Mouse (Mus musculus) intestine, embryonic 15.5 days (tissue): ENCODE data around the gene Nkx2-2. TPM values are rescaled to one million over a fixed set of nuclear protein-coding genes. Genes with fewer than 3 reads are reported as not detected.
A peak's percentile ranks its signal among the peaks of the same experiment; 100 is the strongest.

Source experiments
- ATAC-seq: fragments of 200-750 bp; cut with Nextera tagmentation; 2 replicates; pipeline ENCODE4 v1.8.0; 2017; ENCODE audit warnings: moderate TSS enrichment, moderate library complexity
- H3K27ac ChIP-seq: fragments of 300-500 bp; sonication (generic); 2 replicates; pipeline ENCODE4 v1.5.1; 2015; ENCODE audit warnings: mild to moderate bottlenecking, inconsistent platforms
- H3K27me3 ChIP-seq: fragments of 300-500 bp; sonication (generic); replicated peaks from 2 replicates; pipeline ENCODE4 v1.6.1; 2015; ENCODE audit warnings: inconsistent platforms
- H3K36me3 ChIP-seq: fragments of 300-500 bp; sonication (generic); 2 replicates; pipeline ENCODE4 v1.6.1; 2015; ENCODE audit warnings: inconsistent platforms
- H3K4me1 ChIP-seq: fragments of 300-500 bp; sonication (generic); replicated peaks from 2 replicates; pipeline ENCODE4 v1.6.1; 2015; ENCODE audit warnings: inconsistent platforms
- H3K4me2 ChIP-seq: fragments of 300-500 bp; sonication (generic); replicated peaks from 2 replicates; pipeline ENCODE4 v1.6.1; 2015; ENCODE audit warnings: mild to moderate bottlenecking, inconsistent platforms
- H3K4me3 ChIP-seq: fragments of 300-500 bp; sonication (generic); replicated peaks from 2 replicates; pipeline ENCODE4 v1.5.1; 2015; ENCODE audit warnings: inconsistent platforms
- H3K9ac ChIP-seq: fragments of 300-500 bp; sonication (generic); 2 replicates; pipeline ENCODE4 v1.6.1; 2015; ENCODE audit warnings: inconsistent platforms
- H3K9me3 ChIP-seq: fragments of 300-500 bp; sonication (generic); 2 replicates; pipeline ENCODE4 v1.6.1; 2016; ENCODE audit warnings: inconsistent platforms
- WGBS: fragments of 180-500 bp; shearing (Covaris S2); methylation state at CpG from one replicate; pipeline ENCODE4 v1.1.7; 2015; 5-methylcytosine and 5-hydroxymethylcytosine counted together
- polyA plus RNA-seq: library from polyadenylated mRNA; unstranded; fragments of >200 nt; fragmentation: Nextera tagmentation; extraction: Ambion mirVana; gene quantifications from 2 replicates; pipeline ENCODE4 v1.2.1, GENCODE M21; 2015

The Nkx2-2 gene
- polyA plus RNA-seq = 3.6 and 4.2 TPM in 2 replicates

DNA sequence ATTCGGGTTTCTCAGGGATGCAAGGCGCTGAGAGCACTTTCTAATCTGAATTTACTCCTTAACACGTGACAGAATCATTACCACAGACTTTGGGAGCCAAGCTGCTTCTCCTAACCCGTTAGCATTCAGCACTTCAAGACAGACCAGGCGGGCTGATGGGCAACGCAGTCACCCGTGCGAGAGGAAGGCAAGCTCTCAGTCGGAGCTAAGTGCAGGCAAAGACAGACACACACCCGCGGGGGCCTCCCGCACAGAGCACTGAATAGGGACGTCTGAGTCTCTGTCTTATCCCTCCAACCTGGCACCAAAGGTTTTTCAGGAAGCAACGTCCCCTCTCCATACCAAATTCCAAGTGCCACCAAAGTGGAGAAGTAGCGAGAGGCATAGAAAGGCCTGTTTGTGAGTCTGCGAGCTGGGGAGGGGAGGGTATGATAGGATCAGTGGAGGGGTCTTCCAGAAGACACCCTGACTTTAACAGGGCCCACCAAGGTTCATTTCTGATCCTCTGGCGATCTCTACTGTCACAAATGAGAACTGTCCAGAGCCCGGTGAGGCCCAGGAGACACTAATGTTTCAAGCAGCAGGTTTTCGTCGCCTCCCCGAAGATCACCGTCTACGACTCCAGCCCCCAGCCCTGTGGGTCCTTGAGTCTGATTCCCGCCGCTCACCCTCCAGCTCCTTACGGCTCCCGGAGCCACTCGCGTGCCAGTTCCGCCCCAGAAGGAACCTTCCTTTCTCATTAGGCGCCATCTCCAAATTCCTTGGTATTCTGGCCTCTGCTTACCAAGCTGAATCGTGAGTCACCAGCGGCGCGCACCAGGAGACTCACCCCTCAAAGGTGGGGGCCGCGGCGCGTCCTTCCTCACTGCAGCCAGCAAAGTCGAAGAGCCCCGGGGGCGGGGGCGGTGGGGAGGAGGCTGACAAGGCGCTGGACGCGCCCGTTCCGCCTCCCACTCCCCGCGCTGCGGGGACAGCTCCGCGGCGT lies at the start of gene Nkx2-2:
Nkx2-2 (minus strand) TSS at position 973 of the 985 bp plus-strand sequence.
- peaks cover 81% of the 10 kb centered on the region for H3K27me3 ChIP-seq
- peaks cover 18% of the 10 kb centered on the region for H3K4me1 ChIP-seq
- no peaks in the 10 kb centered on the region for H3K9me3 ChIP-seq
- under 1% methylated on average over 54 of the region's 54 CpGs for WGBS
- H3K4me3 ChIP-seq = peak within 1 kb of the TSS; percentile 38
- no peaks in the 10 kb centered on the region for H3K36me3 ChIP-seq
- peak within 1 kb of the TSS; percentile 74 for H3K4me2 ChIP-seq
- H3K9ac ChIP-seq = no peak within 1 kb of the TSS
- 0 out of 2 replicates have a peak, but pooled peaks have one; percentile 14 for ATAC-seq
- no peak within 1 kb of the TSS for H3K27ac ChIP-seq

DNA sequence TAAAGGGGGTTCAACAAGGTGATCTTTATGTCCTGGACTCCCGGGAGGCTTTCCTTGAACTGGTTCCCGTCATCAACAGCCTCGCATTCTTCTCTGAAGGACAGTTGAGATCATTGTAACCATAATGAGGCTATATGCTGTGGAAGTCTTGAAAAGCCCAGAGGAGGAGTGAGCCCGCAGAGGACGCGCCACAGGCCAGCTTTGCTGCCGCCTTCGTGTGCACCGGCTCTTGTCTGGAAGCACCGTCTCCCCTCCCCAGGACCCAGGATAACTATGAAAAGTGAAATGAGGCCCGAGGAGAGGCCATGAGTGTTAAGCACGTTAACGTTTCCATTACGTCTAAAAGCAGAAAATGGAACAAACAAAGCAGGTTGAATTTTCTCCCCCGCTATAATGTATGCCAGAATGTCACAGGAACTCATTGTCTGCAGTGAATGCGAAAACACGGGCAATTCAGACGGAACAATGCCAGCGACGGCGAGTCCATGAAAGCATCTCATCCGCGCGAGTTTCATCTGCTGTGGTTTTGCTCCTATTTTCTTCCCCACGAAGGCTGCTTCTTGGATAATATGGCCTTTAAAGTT lies 41.8 kb upstream of the Nkx2-2 start:
- H3K9ac ChIP-seq = no peak overlapping the region
- ATAC-seq = no peak
- no peaks in the 10 kb centered on the region for H3K4me1 ChIP-seq
- no peaks in the 10 kb centered on the region for H3K9me3 ChIP-seq
- no peak overlapping the region for H3K4me3 ChIP-seq
- no peaks in the 10 kb centered on the region for H3K36me3 ChIP-seq
- 91% methylated on average over 25 of the region's 25 CpGs for WGBS
- no peaks in the 10 kb centered on the region for H3K27me3 ChIP-seq
- H3K27ac ChIP-seq = no peak overlapping the region
- no peak overlapping the region for H3K4me2 ChIP-seq

DNA sequence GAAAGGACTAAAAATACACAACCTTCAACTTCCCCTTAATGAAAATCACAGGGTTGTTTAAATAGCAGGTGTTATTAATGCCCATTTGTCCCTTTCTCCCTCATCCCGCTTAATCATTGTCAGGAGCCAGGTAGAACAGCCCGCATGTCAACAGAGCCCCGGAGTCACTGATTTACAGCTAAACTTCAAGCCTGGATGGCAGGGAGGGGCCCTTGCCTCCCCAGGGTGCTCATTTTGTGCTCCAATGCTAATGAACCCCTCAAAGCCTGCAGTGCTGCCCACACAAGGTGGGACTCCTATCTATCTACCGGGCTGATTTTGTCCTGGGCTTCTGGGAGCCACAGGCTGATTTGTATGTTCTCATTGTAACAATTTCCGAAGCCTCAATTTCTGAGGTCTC lies 37.1 kb upstream of the Nkx2-2 start:
- WGBS = 39% methylated on average over 5 of the region's 5 CpGs
- Histone ChIP-seq H3K4me1 (no peaks in the 10 kb centered on the region), H3K4me3 (no peak overlapping the region), H3K9ac (no peak overlapping the region), H3K9me3 (no peaks in the 10 kb centered on the region), H3K4me2 (no peak overlapping the region), H3K27ac (no peak overlapping the region), H3K36me3 (no peaks in the 10 kb centered on the region), H3K27me3 (no peaks in the 10 kb centered on the region)
- no peak for ATAC-seq

DNA sequence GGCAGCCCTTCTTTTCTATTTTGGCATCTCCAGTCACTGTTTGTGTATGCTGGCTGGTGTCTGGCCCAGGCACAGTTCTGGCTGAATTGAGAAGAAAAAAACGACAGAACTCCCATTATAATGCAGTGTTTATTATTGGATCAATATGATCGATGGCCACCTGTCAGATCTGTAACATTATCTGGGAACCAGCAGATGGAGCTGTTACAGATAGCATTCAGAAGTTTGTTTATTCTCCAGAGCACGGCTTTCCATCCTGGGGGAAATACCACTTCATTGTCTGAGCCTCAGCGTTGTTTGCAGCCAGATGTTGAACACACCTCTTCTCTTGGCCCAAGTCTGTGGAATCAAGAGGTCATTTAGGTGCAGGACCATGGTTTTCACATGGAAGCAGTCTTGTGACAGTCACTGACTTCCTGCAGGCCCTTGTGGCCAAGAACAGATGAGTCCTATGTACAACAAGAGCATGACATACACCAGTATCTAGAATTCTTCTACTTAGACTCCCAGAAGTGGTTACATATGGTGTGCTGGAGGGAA lies 11.1 kb upstream of the Nkx2-2 start:
- Histone ChIP-seq H3K27ac (no peak overlapping the region), H3K4me2 (no peak overlapping the region), H3K4me3 (no peak overlapping the region), H3K9me3 (no peaks in the 10 kb centered on the region), H3K27me3 (0 out of 2 replicates have a peak, but pooled peaks cover 3% of the 10 kb centered on the region), H3K36me3 (no peaks in the 10 kb centered on the region), H3K9ac (no peak overlapping the region), H3K4me1 (no peaks in the 10 kb centered on the region)
- ATAC-seq = no peak
- 19% methylated on average over 4 of the region's 4 CpGs for WGBS

DNA sequence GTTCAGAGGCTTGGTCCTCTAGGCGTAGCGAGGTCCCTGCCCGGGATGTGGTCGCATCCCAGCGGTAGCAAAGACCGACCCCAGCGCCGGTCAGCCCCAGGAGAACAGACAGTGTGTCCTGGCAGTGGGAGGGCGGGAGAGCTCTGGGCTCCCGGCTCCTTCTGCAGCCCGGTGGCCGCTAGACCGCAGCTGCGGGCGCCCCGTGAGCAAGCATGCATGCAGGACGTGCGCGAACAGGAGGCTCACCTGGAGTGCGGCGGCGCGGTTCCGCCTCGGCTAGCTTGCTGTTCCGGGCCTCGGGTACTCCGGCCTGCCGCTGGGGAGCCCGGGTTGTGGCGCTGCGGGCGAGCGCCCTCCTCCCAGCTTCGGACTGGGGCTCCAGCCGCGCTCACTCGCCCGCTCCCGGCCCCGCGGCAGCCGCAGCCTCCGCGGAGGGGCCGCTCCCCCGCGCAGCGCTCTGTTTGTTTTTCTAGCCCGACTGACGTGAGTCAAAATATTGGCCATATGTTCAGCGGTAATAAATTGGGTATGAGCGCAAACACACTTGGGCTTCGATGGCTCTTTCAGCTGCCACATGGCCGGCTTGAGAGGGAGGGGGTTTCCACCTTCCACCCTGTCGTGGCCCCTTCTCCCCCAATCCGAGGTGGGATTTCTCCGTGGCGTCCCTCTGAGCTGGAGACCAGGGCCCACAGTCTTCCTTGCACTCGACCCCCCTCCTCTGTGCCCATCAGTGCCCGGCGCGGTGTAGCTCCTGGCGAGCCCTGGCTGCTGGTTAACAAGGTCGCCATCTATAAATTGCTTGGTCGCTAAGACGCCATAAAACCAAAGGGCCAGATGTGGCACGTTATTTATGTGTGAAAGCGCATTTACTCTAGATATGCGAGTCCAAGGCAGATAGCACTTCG lies 920 bp upstream of the Nkx2-2 start:
- under 1% methylated on average over 71 of the region's 71 CpGs for WGBS
- H3K4me1 ChIP-seq = peaks cover 18% of the 10 kb centered on the region
- peak overlapping the region; percentile 74 for H3K4me2 ChIP-seq
- H3K36me3 ChIP-seq = no peaks in the 10 kb centered on the region
- H3K27me3 ChIP-seq = peaks cover 67% of the 10 kb centered on the region
- H3K9me3 ChIP-seq = no peaks in the 10 kb centered on the region
- ATAC-seq = peak; percentile 68
- no peak overlapping the region for H3K9ac ChIP-seq
- H3K4me3 ChIP-seq = peak overlapping the region; percentile 38
- H3K27ac ChIP-seq = no peak overlapping the region

DNA sequence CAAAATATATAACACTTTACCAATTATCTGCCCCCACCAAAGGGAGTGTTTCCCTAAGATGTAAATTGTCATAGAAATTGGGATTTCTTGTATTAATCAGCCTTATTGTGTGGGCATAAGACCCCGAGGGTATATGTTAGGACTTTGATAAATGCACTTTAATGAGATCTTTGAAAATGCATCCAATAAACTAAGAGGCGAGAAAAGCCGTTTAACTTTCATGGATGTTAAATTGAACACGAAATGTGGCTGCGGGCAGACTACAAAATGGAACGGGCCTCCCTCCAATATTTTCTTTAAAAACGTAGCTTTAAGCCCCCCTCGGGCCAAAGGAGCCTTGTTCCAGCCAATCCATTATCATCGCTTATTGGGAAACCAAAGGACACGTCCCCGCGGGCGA lies 1.3 kb downstream of the Nkx2-2 start:
- Histone ChIP-seq H3K4me3 (no peak overlapping the region), H3K4me1 (peaks cover 18% of the 10 kb centered on the region), H3K9me3 (no peaks in the 10 kb centered on the region), H3K27me3 (peaks cover 89% of the 10 kb centered on the region), H3K27ac (no peak overlapping the region), H3K4me2 (no peak overlapping the region), H3K36me3 (no peaks in the 10 kb centered on the region), H3K9ac (no peak overlapping the region)
- 5% methylated on average over 13 of the region's 13 CpGs for WGBS
- ATAC-seq = no peak

DNA sequence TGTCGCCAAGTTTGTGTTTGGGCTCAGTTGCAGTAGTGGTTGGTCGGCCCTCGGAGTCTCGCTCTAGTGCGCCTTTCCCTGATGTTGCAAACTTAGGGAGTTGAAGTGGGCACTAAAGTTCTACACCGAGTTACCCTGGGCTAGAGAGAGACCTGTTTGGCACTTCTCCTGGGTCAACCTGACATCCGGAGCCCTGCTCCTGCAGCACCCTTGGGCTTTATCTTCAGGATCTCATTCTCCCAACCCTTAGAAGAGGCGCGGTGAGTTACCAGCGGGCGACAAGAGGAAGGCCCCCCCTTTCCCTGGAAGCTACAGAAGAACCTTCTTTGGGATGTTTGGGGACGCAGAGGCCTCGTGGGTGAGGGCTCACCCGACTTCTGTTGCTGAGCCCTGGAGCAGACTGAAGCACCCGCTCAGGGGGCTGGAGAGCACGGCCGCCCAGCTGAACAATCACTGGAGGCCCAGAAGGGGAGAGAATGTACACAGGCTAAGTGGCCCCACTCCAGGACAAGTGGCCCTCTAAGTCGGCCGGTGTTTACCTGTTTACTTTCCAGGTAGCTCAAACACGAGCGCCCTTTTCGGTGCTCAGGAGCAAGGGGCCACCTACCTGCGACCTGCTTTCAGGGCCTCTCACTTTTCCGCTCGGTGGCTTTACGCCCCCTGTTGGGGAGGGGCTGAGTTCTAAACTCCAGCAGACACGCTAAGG lies 3.6 kb downstream of the Nkx2-2 start:
- H3K4me1 ChIP-seq = peaks cover 18% of the 10 kb centered on the region
- WGBS = 2% methylated on average over 27 of the region's 27 CpGs
- no peaks in the 10 kb centered on the region for H3K9me3 ChIP-seq
- no peak overlapping the region for H3K4me3 ChIP-seq
- no peak overlapping the region for H3K4me2 ChIP-seq
- no peak for ATAC-seq
- no peak overlapping the region for H3K27ac ChIP-seq
- peaks cover 97% of the 10 kb centered on the region for H3K27me3 ChIP-seq
- no peaks in the 10 kb centered on the region for H3K36me3 ChIP-seq
- H3K9ac ChIP-seq = no peak overlapping the region

DNA sequence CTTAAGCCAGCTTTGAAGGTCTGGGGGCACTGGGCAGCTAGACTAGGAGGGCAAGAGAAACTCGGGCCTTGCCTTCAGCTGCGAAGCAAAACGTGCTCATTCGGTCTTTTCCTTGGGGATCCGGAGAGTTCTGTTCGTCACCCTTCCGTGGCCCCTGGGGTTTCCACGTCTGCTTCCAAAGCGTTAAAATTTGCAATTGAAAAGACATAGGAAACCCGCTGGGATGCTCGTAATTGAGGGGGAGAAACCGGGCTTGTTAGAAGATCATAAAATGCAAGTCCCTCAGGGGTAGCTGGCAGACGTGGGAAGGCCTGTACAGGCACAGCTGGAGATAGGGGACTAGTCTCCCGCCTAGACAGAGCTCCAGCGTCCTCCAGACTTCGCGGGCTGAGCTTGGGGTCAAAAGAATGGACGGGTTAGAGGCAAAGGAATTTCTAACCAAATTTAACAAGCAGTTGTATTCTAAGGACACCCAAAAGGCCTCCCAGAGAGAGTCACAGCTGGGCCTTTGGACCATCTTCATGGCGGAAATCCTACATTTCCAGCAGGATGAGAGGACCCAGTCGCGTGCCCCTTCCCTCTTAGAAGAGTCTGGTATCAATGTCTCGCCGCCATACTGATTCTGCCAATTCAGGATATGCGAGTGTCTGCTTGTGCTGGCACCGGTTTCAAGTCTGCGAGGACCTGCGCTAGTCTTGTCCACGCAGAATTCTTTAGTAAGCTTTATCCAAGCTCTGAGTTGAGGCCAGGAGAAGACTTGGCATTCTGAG lies 4.3 kb downstream of the Nkx2-2 start:
- Histone ChIP-seq H3K9ac (no peak overlapping the region), H3K4me3 (no peak overlapping the region), H3K36me3 (no peaks in the 10 kb centered on the region), H3K27ac (no peak overlapping the region), H3K4me1 (peaks cover 13% of the 10 kb centered on the region), H3K4me2 (no peak overlapping the region), H3K9me3 (no peaks in the 10 kb centered on the region), H3K27me3 (peaks cover 94% of the 10 kb centered on the region)
- no peak for ATAC-seq
- 5% methylated on average over 28 of the region's 28 CpGs for WGBS

DNA sequence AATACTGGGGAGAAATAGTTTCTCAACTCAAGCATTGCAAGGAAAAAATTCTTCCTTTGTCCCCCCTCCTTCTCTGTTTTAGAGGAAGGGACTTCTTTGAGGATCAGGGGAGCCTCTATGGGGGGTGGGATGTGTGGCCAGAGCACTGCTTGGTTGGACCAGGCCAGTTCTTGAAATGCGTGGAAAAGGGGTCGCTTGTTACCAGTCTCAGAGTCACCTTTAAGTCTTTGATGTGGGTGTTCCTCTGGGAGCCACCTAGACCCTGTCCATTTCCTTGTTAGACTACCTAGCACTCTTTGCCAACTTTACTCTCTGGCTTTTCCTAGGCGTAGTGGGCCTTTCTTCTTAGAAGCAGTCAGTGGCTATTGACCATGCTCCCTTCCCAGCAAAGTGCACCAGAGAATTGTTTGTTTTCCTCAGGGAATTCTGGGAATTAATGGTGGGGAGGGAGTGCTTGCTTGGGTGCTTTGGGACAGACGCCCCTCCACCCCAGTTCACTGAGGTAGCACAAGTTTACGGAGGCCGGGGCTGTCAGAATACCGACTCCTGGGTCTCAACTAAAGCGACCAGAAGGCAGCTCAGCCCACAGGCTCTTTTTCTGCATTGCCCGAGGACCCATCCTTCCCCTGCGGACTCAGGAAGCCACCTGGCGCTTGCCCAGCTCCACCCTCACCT lies 5.0 kb downstream of the Nkx2-2 start:
- no peaks in the 10 kb centered on the region for H3K9me3 ChIP-seq
- no peaks in the 10 kb centered on the region for H3K36me3 ChIP-seq
- H3K27ac ChIP-seq = no peak overlapping the region
- H3K4me3 ChIP-seq = no peak overlapping the region
- peaks cover 13% of the 10 kb centered on the region for H3K4me1 ChIP-seq
- no peak overlapping the region for H3K9ac ChIP-seq
- H3K4me2 ChIP-seq = no peak overlapping the region
- 12% methylated on average over 11 of the region's 11 CpGs for WGBS
- peaks cover 94% of the 10 kb centered on the region for H3K27me3 ChIP-seq
- no peak for ATAC-seq

DNA sequence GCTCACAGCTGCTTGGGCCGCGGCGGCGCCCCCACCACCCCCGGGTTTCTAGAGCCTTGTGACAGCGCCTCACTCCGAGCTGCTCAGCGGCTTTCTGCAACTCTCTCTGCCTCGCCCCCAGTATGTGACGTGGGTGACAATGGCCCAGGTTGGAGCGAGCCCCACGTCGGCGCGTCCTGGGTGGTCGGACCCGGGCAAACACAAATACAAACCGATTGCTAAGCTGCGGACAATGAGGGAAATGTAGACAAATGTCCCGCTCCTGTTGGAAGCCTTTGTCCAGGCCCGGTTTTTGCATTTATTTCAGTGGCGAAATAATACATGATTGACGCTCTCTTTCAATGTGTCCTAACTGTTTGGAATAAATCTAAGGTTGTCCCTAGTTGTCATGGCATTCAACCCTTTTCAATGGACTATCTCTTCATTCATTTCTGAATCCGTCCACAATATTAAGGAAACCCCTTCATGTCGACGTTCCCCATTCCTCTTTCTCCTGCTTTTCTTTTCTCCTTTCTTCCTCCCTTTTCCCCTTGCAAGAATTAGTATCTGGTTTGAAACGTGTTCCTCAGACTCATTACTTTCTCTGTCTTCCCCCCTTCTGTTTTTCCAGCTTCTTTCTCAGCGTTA lies 5.9 kb downstream of the Nkx2-2 start:
- H3K4me2 ChIP-seq = peak overlapping the region; percentile 9; the same call in 1 of the 2 replicates

More for the DNA sequence above, 5.9 kb downstream of the Nkx2-2 start:
- H3K9ac ChIP-seq = no peak overlapping the region
- H3K27ac ChIP-seq = no peak overlapping the region
- ATAC-seq = no peak
- peaks cover 94% of the 10 kb centered on the region for H3K27me3 ChIP-seq
- no peaks in the 10 kb centered on the region for H3K9me3 ChIP-seq
- no peaks in the 10 kb centered on the region for H3K36me3 ChIP-seq
- 2% methylated on average over 28 of the region's 28 CpGs for WGBS
- no peak overlapping the region for H3K4me3 ChIP-seq
- peaks cover 11% of the 10 kb centered on the region for H3K4me1 ChIP-seq
